Mouse (Mus musculus) forebrain, embryonic 10.5 days (tissue): ENCODE data around the gene Midn. TPM values are rescaled to one million over a fixed set of nuclear protein-coding genes. Genes with fewer than 3 reads are reported as not detected.
A peak's percentile ranks its signal among the peaks of the same experiment; 100 is the strongest.

Experiments
- DNase-seq: peaks from one replicate; pipeline ENCODE4 v3.0.0-alpha.2; 2017; ENCODE audit warnings: low spot score; ENCODE audit errors: extremely low spot score
- H3K27ac ChIP-seq: fragments of 300-500 bp; sonication (generic); 2 replicates; pipeline ENCODE4 v1.5.1; 2016; ENCODE audit warnings: mild to moderate bottlenecking
- H3K27me3 ChIP-seq: fragments of 300-500 bp; sonication (generic); 2 replicates; pipeline ENCODE4 v1.6.1; 2016; ENCODE audit warnings: mild to moderate bottlenecking; ENCODE audit not compliant: poor library complexity, severe bottlenecking
- H3K36me3 ChIP-seq: fragments of 300-500 bp; sonication (generic); replicated peaks from 2 replicates; pipeline ENCODE4 v1.6.1; 2016; ENCODE audit warnings: mild to moderate bottlenecking, moderate library complexity
- H3K4me1 ChIP-seq: fragments of 300-500 bp; sonication (generic); 2 replicates; pipeline ENCODE4 v1.6.1; 2016
- H3K4me3 ChIP-seq: fragments of 300-500 bp; sonication (generic); 2 replicates; pipeline ENCODE4 v1.5.1; 2016; ENCODE audit warnings: mild to moderate bottlenecking, moderate library complexity
- H3K9me3 ChIP-seq: fragments of 300-500 bp; sonication (generic); 2 replicates; pipeline ENCODE4 v1.6.1; 2016; ENCODE audit warnings: mild to moderate bottlenecking, moderate library complexity
- WGBS: fragments of 180-500 bp; shearing (Covaris S2); methylation state at CpG from one replicate; pipeline ENCODE4 v1.1.7; 2016; 5-methylcytosine and 5-hydroxymethylcytosine counted together
- polyA plus RNA-seq: library from polyadenylated mRNA; unstranded; fragments of >200 nt; fragmentation: Nextera tagmentation; extraction: Ambion mirVana; gene quantifications from 2 replicates; pipeline ENCODE4 v1.2.1, GENCODE M21; 2016

The Midn gene
- 19.1 and 19.8 TPM in 2 replicates for polyA plus RNA-seq

GRCm38 (mm10) chr10:80147719-80148601, at the start of gene Midn:
Gene Midn, plus strand, starts transcription at chr10:80148272.
- peak within 1 kb of the TSS; percentile 99 for H3K27ac ChIP-seq
- peak; percentile 81 for DNase-seq
- WGBS = 1% methylated on average over 40 of the region's 42 CpGs
- H3K4me1 ChIP-seq = peaks cover 77% of the 10 kb centered on the region
- H3K36me3 ChIP-seq = peaks cover 74% of the 10 kb centered on the region
- peak within 1 kb of the TSS; percentile 95 for H3K4me3 ChIP-seq
- H3K9me3 ChIP-seq = no peaks in the 10 kb centered on the region
- H3K27me3 ChIP-seq = no peaks in the 10 kb centered on the region

- Histone ChIP-seq H3K27me3 (no peaks in the 10 kb centered on the region), H3K4me3 (no peak overlapping the region), H3K4me1 (peaks cover 71% of the 10 kb centered on the region), H3K27ac (no peak overlapping the region), H3K36me3 (no peaks in the 10 kb centered on the region), H3K9me3 (no peaks in the 10 kb centered on the region)
- DNase-seq = no peak
- WGBS = 89% methylated on average over 5 of the region's 5 CpGs
Observed at GRCm38 (mm10) chr10:80098630-80099029, 49.4 kb upstream of the Midn start.

- Histone ChIP-seq H3K36me3 (no peaks in the 10 kb centered on the region), H3K4me1 (peaks cover 63% of the 10 kb centered on the region), H3K4me3 (peak overlapping the region; percentile 85; the same call in 1 of the 2 replicates), H3K9me3 (no peaks in the 10 kb centered on the region), H3K27ac (no peak overlapping the region), H3K27me3 (no peaks in the 10 kb centered on the region)
- no peak for DNase-seq
- 74% methylated on average over 11 of the region's 11 CpGs for WGBS
Observed at GRCm38 (mm10) chr10:80100982-80101381, 47.1 kb upstream of the Midn start.

- Histone ChIP-seq H3K9me3 (no peaks in the 10 kb centered on the region), H3K27ac (peak overlapping the region; percentile 95), H3K4me1 (peaks cover 49% of the 10 kb centered on the region), H3K4me3 (peak overlapping the region; percentile 85), H3K36me3 (no peaks in the 10 kb centered on the region), H3K27me3 (no peaks in the 10 kb centered on the region)
- 1% methylated on average over 59 of the region's 59 CpGs for WGBS
- peak; percentile 87 for DNase-seq
Observed at GRCm38 (mm10) chr10:80102216-80102915, 45.7 kb upstream of the Midn start.

GRCm38 (mm10) chr10:80103032-80103431, 45.0 kb upstream of the Midn start:
- peak overlapping the region; percentile 85 for H3K4me3 ChIP-seq
- H3K27me3 ChIP-seq = no peaks in the 10 kb centered on the region
- H3K27ac ChIP-seq = peak overlapping the region; percentile 95
- H3K9me3 ChIP-seq = no peaks in the 10 kb centered on the region
- H3K4me1 ChIP-seq = peaks cover 42% of the 10 kb centered on the region
- DNase-seq = no peak
- WGBS = 78% methylated on average over 2 of the region's 2 CpGs
- H3K36me3 ChIP-seq = no peaks in the 10 kb centered on the region

GRCm38 (mm10) chr10:80104181-80104580, 43.9 kb upstream of the Midn start:
- Histone ChIP-seq H3K4me3 (no peak overlapping the region), H3K4me1 (peaks cover 31% of the 10 kb centered on the region), H3K27me3 (no peaks in the 10 kb centered on the region), H3K9me3 (no peaks in the 10 kb centered on the region), H3K36me3 (no peaks in the 10 kb centered on the region), H3K27ac (no peak overlapping the region)
- WGBS = 83% methylated on average over 3 of the region's 3 CpGs
- DNase-seq = no peak

- H3K27me3 ChIP-seq = no peaks in the 10 kb centered on the region
- H3K9me3 ChIP-seq = no peaks in the 10 kb centered on the region
- no peak within 1 kb of the TSS for H3K4me3 ChIP-seq
- H3K4me1 ChIP-seq = peaks cover 26% of the 10 kb centered on the region
- no peak for DNase-seq
- no peaks in the 10 kb centered on the region for H3K36me3 ChIP-seq
- 74% methylated on average over 5 of the region's 5 CpGs for WGBS
- no peak within 1 kb of the TSS; the same call in 1 of the 2 replicates for H3K27ac ChIP-seq
Observed at GRCm38 (mm10) chr10:80105460-80105859, 42.6 kb upstream of the Midn start, which contains the start of gene Sbno2. Gene Sbno2, minus strand, starts transcription at chr10:80105571.

GRCm38 (mm10) chr10:80105926-80106325, 42.1 kb upstream of the Midn start:
- Histone ChIP-seq H3K27me3 (no peaks in the 10 kb centered on the region), H3K9me3 (no peaks in the 10 kb centered on the region), H3K4me3 (no peak overlapping the region), H3K4me1 (peaks cover 21% of the 10 kb centered on the region), H3K27ac (no peak overlapping the region; the same call in 1 of the 2 replicates), H3K36me3 (no peaks in the 10 kb centered on the region)
- 70% methylated on average over 5 of the region's 5 CpGs for WGBS
- no peak for DNase-seq

GRCm38 (mm10) chr10:80107678-80108077, 40.4 kb upstream of the Midn start:
- H3K4me1 ChIP-seq = peaks cover 5% of the 10 kb centered on the region
- no peaks in the 10 kb centered on the region for H3K9me3 ChIP-seq
- H3K27me3 ChIP-seq = no peaks in the 10 kb centered on the region
- no peak for DNase-seq
- H3K27ac ChIP-seq = no peak overlapping the region
- WGBS = 71% methylated on average over 6 of the region's 6 CpGs
- no peaks in the 10 kb centered on the region for H3K36me3 ChIP-seq
- H3K4me3 ChIP-seq = no peak overlapping the region

- Histone ChIP-seq H3K27ac (peak overlapping the region; percentile 93), H3K27me3 (no peaks in the 10 kb centered on the region), H3K4me3 (peak overlapping the region; percentile 93), H3K9me3 (no peaks in the 10 kb centered on the region), H3K4me1 (peaks cover 43% of the 10 kb centered on the region), H3K36me3 (peaks cover 26% of the 10 kb centered on the region)
- peak; percentile 88 for DNase-seq
- WGBS = 2% methylated on average over 27 of the region's 27 CpGs
Observed at GRCm38 (mm10) chr10:80114341-80115284, 33.5 kb upstream of the Midn start.

- H3K9me3 ChIP-seq = no peaks in the 10 kb centered on the region
- peaks cover 34% of the 10 kb centered on the region for H3K36me3 ChIP-seq
- no peaks in the 10 kb centered on the region for H3K27me3 ChIP-seq
- H3K4me3 ChIP-seq = peak within 1 kb of the TSS; percentile 93
- peak; percentile 98 for DNase-seq
- WGBS = under 1% methylated on average over 70 of the region's 70 CpGs
- H3K27ac ChIP-seq = peak within 1 kb of the TSS; percentile 93
- peaks cover 50% of the 10 kb centered on the region for H3K4me1 ChIP-seq
Observed at GRCm38 (mm10) chr10:80115290-80115943, 32.7 kb upstream of the Midn start, which contains the start of gene Stk11. Gene Stk11, plus strand, starts transcription at chr10:80115803.
